Mouse (Mus musculus) E14TG2a.4 (cell line): Measurements from ENCODE around the gene Rtp3.

Experiments used
- CTCF ChIP-seq: conservative IDR thresholded peaks from 2 replicates; pipeline ENCODE4 v1.5.1; 2014; ENCODE audit warnings: low read length
- POU5F1 ChIP-seq: IDR thresholded peaks from 2 replicates; pipeline ENCODE4 v1.6.1; 2014; ENCODE audit warnings: low read length, borderline replicate concordance

DNA sequence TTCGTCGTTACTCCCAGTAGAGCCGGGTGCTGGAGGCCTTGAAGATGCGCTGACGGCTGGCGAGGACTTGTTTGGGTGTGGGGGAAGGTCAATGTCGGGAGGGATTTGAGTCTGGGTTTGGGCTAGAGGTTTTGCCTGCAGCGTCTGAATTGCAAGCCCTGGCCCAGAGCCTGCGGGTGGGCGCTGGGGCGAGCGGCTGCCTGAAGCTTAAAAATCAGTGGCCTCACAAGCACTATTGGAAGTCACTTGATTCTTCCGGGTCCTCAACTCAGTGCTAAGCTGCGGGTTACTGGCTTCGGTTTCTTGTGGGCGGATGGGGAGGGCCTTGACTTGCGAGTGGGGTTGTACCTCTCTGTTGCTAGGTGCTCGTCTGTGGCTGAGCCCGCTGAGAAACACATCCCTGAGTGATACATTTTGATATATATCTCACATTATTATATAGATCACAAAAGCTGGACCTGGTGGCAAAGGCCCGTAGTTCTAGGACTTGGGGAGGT is 43.8 kb downstream of the Rtp3 start:
- TF ChIP-seq CTCF (no peak), POU5F1 (no peak)
